In genomic region chr14:18237381-18237780, GRCm38 (mm10) we compare ENCODE assay signal across 8 mouse cellular contexts. TPM values are rescaled to one million over a fixed set of nuclear protein-coding genes. Genes with fewer than 3 reads are reported as not detected.
DNase-seq lines count a peak whose midpoint lies in the region; ATAC-seq and TF ChIP-seq lines count a peak whose summit lies in the region.

No protein-coding gene starts in this region.

- no peak for TF ChIP-seq POLR2A in liver, adult 2 months (IDR thresholded peaks at IDR 0.05; ENCODE audit: extremely low read depth, insufficient read depth, low read length)
- no peak for TF ChIP-seq POLR2A in limb, embryonic 14.5 days (IDR thresholded peaks at IDR 0.05; ENCODE audit: borderline replicate concordance, extremely low read depth, insufficient read depth, insufficient read length)
- no peak for TF ChIP-seq POLR2A in small intestine, adult 2 months (IDR thresholded peaks at IDR 0.05; ENCODE audit: low read depth, low read length)

- peak overlapping the region; percentile 60 for H3K27ac ChIP-seq in liver, adult 2 months (replicated peaks; ENCODE audit: insufficient read depth, low read depth, low read length)
- no peak overlapping the region for H3K27ac ChIP-seq in forebrain, embryonic 11.5 days (ENCODE audit: low read depth, low read length)
- no peak overlapping the region for H3K27ac ChIP-seq in limb, embryonic 14.5 days (replicated peaks; ENCODE audit: low read depth, low read length)
- H3K27ac ChIP-seq in small intestine, adult 2 months (ENCODE audit: insufficient read depth, low read depth, low read length), result peak overlapping the region; percentile 92

- H3K79me2 ChIP-seq in liver, adult 2 months (ENCODE audit: control insufficient read depth, insufficient read depth, low read length), result peaks cover 22% of the 10 kb centered on the region; the same call in 1 of the 2 replicates

- peak overlapping the region; percentile 50 for H3K4me2 ChIP-seq in forebrain, embryonic 11.5 days (ENCODE audit: low read depth, low read length, severe bottlenecking)
- peak overlapping the region; percentile 83; the same call in 1 of the 2 replicates for H3K4me2 ChIP-seq in limb, embryonic 14.5 days (replicated peaks; ENCODE audit: low read depth, low read length, severe bottlenecking)

- WGBS in liver, adult 2 months, result 34% methylated on average over 4 of the region's 4 CpGs
- WGBS in forebrain, embryonic 11.5 days, result 45% methylated on average over 4 of the region's 4 CpGs
- WGBS in limb, embryonic 14.5 days, result 65% methylated on average over 4 of the region's 4 CpGs
- 61% methylated on average over 4 of the region's 4 CpGs for WGBS in small intestine, adult 2 months

- H3K4me1 ChIP-seq in liver, adult 2 months (ENCODE audit: control insufficient read depth, insufficient read depth, low read length), result peaks cover 25% of the 10 kb centered on the region
- H3K4me1 ChIP-seq in forebrain, embryonic 11.5 days (replicated peaks; ENCODE audit: control insufficient read depth, insufficient read depth, low read length), result no peaks in the 10 kb centered on the region
- H3K4me1 ChIP-seq in limb, embryonic 14.5 days (ENCODE audit: control insufficient read depth, insufficient read depth, low read length), result 0 out of 2 replicates have a peak, but pooled peaks cover 5% of the 10 kb centered on the region
- peaks cover 9% of the 10 kb centered on the region; the same call in 1 of the 2 replicates for H3K4me1 ChIP-seq in small intestine, adult 2 months (ENCODE audit: control insufficient read depth, insufficient read depth, insufficient read length, low read length)

- peak overlapping the region; percentile 88; the same call in 1 of the 2 replicates for H3K4me3 ChIP-seq in liver, adult 2 months (ENCODE audit: insufficient read depth, low read depth, low read length)
- H3K4me3 ChIP-seq in forebrain, embryonic 11.5 days (ENCODE audit: low read depth, low read length), result peak overlapping the region; percentile 71; the same call in 1 of the 2 replicates
- H3K4me3 ChIP-seq in limb, embryonic 14.5 days (replicated peaks; ENCODE audit: low read length), result peak overlapping the region; percentile 78
- no peak overlapping the region for H3K4me3 ChIP-seq in small intestine, adult 2 months (ENCODE audit: low read depth, low read length)

- no peak for TF ChIP-seq CTCF in liver, adult 2 months (IDR thresholded peaks at IDR 0.05; ENCODE audit: low read depth, low read length)
- no peak for TF ChIP-seq CTCF in small intestine, adult 2 months (IDR thresholded peaks at IDR 0.05; ENCODE audit: extremely low read depth, insufficient read length, insufficient replicate concordance, low read depth, low read length)

- H3K9ac ChIP-seq in liver, adult 2 months (ENCODE audit: low read depth, low read length), result peak overlapping the region; percentile 19; the same call in 1 of the 2 replicates
- no peak overlapping the region for H3K9ac ChIP-seq in forebrain, embryonic 11.5 days (ENCODE audit: low read length)
- H3K9ac ChIP-seq in limb, embryonic 14.5 days (ENCODE audit: low read depth, low read length, severe bottlenecking), result no peak overlapping the region

- H3K27me3 ChIP-seq in liver, adult 2 months (ENCODE audit: control insufficient read depth, insufficient read depth, low read length), result no peaks in the 10 kb centered on the region
- H3K27me3 ChIP-seq in forebrain, embryonic 11.5 days (ENCODE audit: control insufficient read depth, insufficient read depth, low read length), result no peaks in the 10 kb centered on the region
- no peaks in the 10 kb centered on the region for H3K27me3 ChIP-seq in limb, embryonic 14.5 days (ENCODE audit: control insufficient read depth, insufficient read depth, low read length)
- H3K27me3 ChIP-seq in small intestine, adult 2 months (ENCODE audit: control insufficient read depth, insufficient read depth, low read length), result no peaks in the 10 kb centered on the region

- ATAC-seq in forebrain, embryonic 11.5 days (replicated peaks; ENCODE audit: low FRiP score), result no peak
- no peak for ATAC-seq in limb, embryonic 14.5 days (ENCODE audit: low FRiP score, low read depth)
- no peak for ATAC-seq in CD4-positive, CD25-positive, alpha-beta regulatory T cell, adult 4 months

- no peak for DNase-seq in liver, adult 2 months (ENCODE audit: extremely low read depth, low read depth, low spot score)
- no peak for DNase-seq in liver
- no peak for DNase-seq in forebrain, embryonic 11.5 days (ENCODE audit: low spot score)
- DNase-seq in limb, embryonic 14.5 days (ENCODE audit: low spot score), result no peak
- no peak for DNase-seq in layer of hippocampus, adult 11-12 months (ENCODE audit: low spot score)
- no peak for DNase-seq in thymus, postnatal 14 days

- H3K9me3 ChIP-seq in forebrain, embryonic 11.5 days (ENCODE audit: control insufficient read depth, low read length), result no peaks in the 10 kb centered on the region
- no peaks in the 10 kb centered on the region for H3K9me3 ChIP-seq in limb, embryonic 14.5 days (ENCODE audit: control insufficient read depth, low read length)

- no peaks in the 10 kb centered on the region; the same call in 1 of the 2 replicates for H3K36me3 ChIP-seq in liver, adult 2 months (ENCODE audit: control insufficient read depth, insufficient read depth, low read length)
- H3K36me3 ChIP-seq in forebrain, embryonic 11.5 days (ENCODE audit: control insufficient read depth, insufficient read depth, low read length), result no peaks in the 10 kb centered on the region
- H3K36me3 ChIP-seq in limb, embryonic 14.5 days (ENCODE audit: control insufficient read depth, insufficient read depth, low read length), result no peaks in the 10 kb centered on the region
- no peaks in the 10 kb centered on the region for H3K36me3 ChIP-seq in small intestine, adult 2 months (ENCODE audit: control insufficient read depth, insufficient read depth, low read length)

RNA-seq across cellular contexts. Expression of gene Nr1d2, which starts 1.5 kb away (rescaled TPM):
- 94.3 and 101 TPM in 2 replicates for total RNA-seq in liver, adult 2 months (2014; rRNA removed)
- polyA plus RNA-seq in liver, adult 2 months (2012; rRNA removed), result 6.9 and 8.3 TPM in 2 replicates
- 5.5 and 6.3 TPM in 2 replicates for polyA plus RNA-seq in forebrain, embryonic 11.5 days (2014; fragmentation: Nextera tagmentation; extraction: Ambion mirVana)
- 4.7 and 5.2 TPM in 2 replicates for polyA plus RNA-seq in limb, embryonic 14.5 days (2012; rRNA removed)
- polyA plus RNA-seq in limb, embryonic 14.5 days (2014; fragmentation: Nextera tagmentation; extraction: Ambion mirVana), result 9.7 and 9.8 TPM in 2 replicates
- 8.3 and 11.9 TPM in 2 replicates for polyA plus RNA-seq in small intestine, adult 2 months (2012; rRNA removed)
- polyA plus RNA-seq in CD4-positive, CD25-positive, alpha-beta regulatory T cell, adult 4 months (2017; shearing (Covaris generic)), result 10 to 100 TPM; 10.2 to 12.8 TPM

RNA-seq across cellular contexts. Expression of gene Nkiras1, which starts 33.6 kb away (rescaled TPM):
- total RNA-seq in liver, adult 2 months (2014; rRNA removed), result 13.4 and 16.8 TPM in 2 replicates
- polyA plus RNA-seq in liver, adult 2 months (2012; rRNA removed), result 6.4 and 7.5 TPM in 2 replicates
- 12.6 and 13.8 TPM in 2 replicates for polyA plus RNA-seq in forebrain, embryonic 11.5 days (2014; fragmentation: Nextera tagmentation; extraction: Ambion mirVana)
- polyA plus RNA-seq in limb, embryonic 14.5 days (2012; rRNA removed), result 14.6 and 25.0 TPM in 2 replicates
- polyA plus RNA-seq in limb, embryonic 14.5 days (2014; fragmentation: Nextera tagmentation; extraction: Ambion mirVana), result 16.1 and 18.5 TPM in 2 replicates
- 0.89 and 2.1 TPM in 2 replicates for polyA plus RNA-seq in small intestine, adult 2 months (2012; rRNA removed)
- 10 to 100 TPM; 31.7 to 35.4 TPM for polyA plus RNA-seq in CD4-positive, CD25-positive, alpha-beta regulatory T cell, adult 4 months (2017; shearing (Covaris generic))

RNA-seq across cellular contexts. Expression of gene Rpl15, which starts 33.8 kb away (rescaled TPM):
- 138 and 173 TPM in 2 replicates for total RNA-seq in liver, adult 2 months (2014; rRNA removed)
- 169 and 170 TPM in 2 replicates for polyA plus RNA-seq in liver, adult 2 months (2012; rRNA removed)
- 397 and 414 TPM in 2 replicates for polyA plus RNA-seq in forebrain, embryonic 11.5 days (2014; fragmentation: Nextera tagmentation; extraction: Ambion mirVana)
- polyA plus RNA-seq in limb, embryonic 14.5 days (2012; rRNA removed), result 1,239 and 1,286 TPM in 2 replicates
- polyA plus RNA-seq in limb, embryonic 14.5 days (2014; fragmentation: Nextera tagmentation; extraction: Ambion mirVana), result 465 and 499 TPM in 2 replicates
- polyA plus RNA-seq in small intestine, adult 2 months (2012; rRNA removed), result 139 and 178 TPM in 2 replicates
- 1,000 to 10,000 TPM in 1 of 2 experiments, 100 to 1,000 TPM in 1; 891 to 1,133 TPM for polyA plus RNA-seq in CD4-positive, CD25-positive, alpha-beta regulatory T cell, adult 4 months (2017; shearing (Covaris generic))

Comparison
In these comparisons a context has a peak if more than half of its experiments do, and no peak if none do; other contexts are left out.
1. H3K27ac ChIP-seq: peak in liver, adult 2 months (single experiment) and small intestine, adult 2 months (single experiment); none in forebrain, embryonic 11.5 days (single experiment) and limb, embryonic 14.5 days (single experiment).